Mouse (Mus musculus): ENCODE data around the gene Slc39a2. TPM values are rescaled to one million over a fixed set of nuclear protein-coding genes. Genes with fewer than 3 reads are reported as not detected.
A peak's percentile ranks its signal among the peaks of the same experiment; 100 is the strongest.

Slc39a2 gene
- polyA plus RNA-seq, 1 experiment from 2014 or later = 0.31 TPM

GRCm38 (mm10) chr14:51911301-51911700 lies 18.6 kb downstream of the Slc39a2 start:
- 81% methylated on average over 10 of the region's 10 CpGs for WGBS (ENCODE audit: insufficient replicate concordance)
- H3K36me3 ChIP-seq (ENCODE audit: control insufficient read depth, insufficient read depth, low read length) = peaks cover 5% of the 10 kb centered on the region; the same call in 1 of the 2 replicates
- H3K27me3 ChIP-seq (ENCODE audit: control insufficient read depth, insufficient read depth, low read length) = no peaks in the 10 kb centered on the region
- peaks cover 26% of the 10 kb centered on the region for H3K4me1 ChIP-seq (ENCODE audit: control insufficient read depth, insufficient read depth, low read length)
- peak overlapping the region; percentile 98; the same call in 1 of the 2 replicates for H3K4me2 ChIP-seq
- H3K9me3 ChIP-seq (replicated peaks; ENCODE audit: control insufficient read depth, low read length) = no peaks in the 10 kb centered on the region
- no peak for ATAC-seq (replicated peaks; ENCODE audit: insufficient number of reproducible peaks, low FRiP score, low TSS enrichment)
- H3K4me3 ChIP-seq (ENCODE audit: low read depth, low read length) = no peak overlapping the region
- H3K9ac ChIP-seq (ENCODE audit: low read depth, low read length) = no peak overlapping the region
- H3K27ac ChIP-seq (ENCODE audit: low read depth, low read length) = no peak overlapping the region

GRCm38 (mm10) chr14:51912391-51913061 lies 19.8 kb downstream of the Slc39a2 start:
- Histone ChIP-seq H3K36me3 (ENCODE audit: control insufficient read depth, insufficient read depth, low read length) (peaks cover 5% of the 10 kb centered on the region; the same call in 1 of the 2 replicates), H3K4me1 (ENCODE audit: control insufficient read depth, insufficient read depth, low read length) (peaks cover 16% of the 10 kb centered on the region), H3K4me3 (ENCODE audit: low read depth, low read length) (peak overlapping the region; percentile 69), H3K9me3 (replicated peaks; ENCODE audit: control insufficient read depth, low read length) (no peaks in the 10 kb centered on the region), H3K9ac (ENCODE audit: low read depth, low read length) (peak overlapping the region; percentile 82), H3K27ac (ENCODE audit: low read depth, low read length) (peak overlapping the region; percentile 58), H3K27me3 (ENCODE audit: control insufficient read depth, insufficient read depth, low read length) (no peaks in the 10 kb centered on the region), H3K4me2 (peak overlapping the region; percentile 98)
- WGBS (ENCODE audit: insufficient replicate concordance) = 8% methylated on average over 14 of the region's 14 CpGs
- ATAC-seq (replicated peaks; ENCODE audit: insufficient number of reproducible peaks, low FRiP score, low TSS enrichment) = no peak

GRCm38 (mm10) chr14:51913062-51913959 lies 20.6 kb downstream of the Slc39a2 start:
- Histone ChIP-seq H3K4me2 (peak overlapping the region; percentile 98), H3K4me3 (ENCODE audit: low read depth, low read length) (peak overlapping the region; percentile 69), H3K9me3 (replicated peaks; ENCODE audit: control insufficient read depth, low read length) (no peaks in the 10 kb centered on the region), H3K36me3 (ENCODE audit: control insufficient read depth, insufficient read depth, low read length) (peaks cover 4% of the 10 kb centered on the region; the same call in 1 of the 2 replicates), H3K27ac (ENCODE audit: low read depth, low read length) (peak overlapping the region; percentile 58), H3K27me3 (ENCODE audit: control insufficient read depth, insufficient read depth, low read length) (no peaks in the 10 kb centered on the region), H3K4me1 (ENCODE audit: control insufficient read depth, insufficient read depth, low read length) (peaks cover 15% of the 10 kb centered on the region), H3K9ac (ENCODE audit: low read depth, low read length) (peak overlapping the region; percentile 82)
- ATAC-seq (replicated peaks; ENCODE audit: insufficient number of reproducible peaks, low FRiP score, low TSS enrichment) = peak; percentile 79
- under 1% methylated on average over 56 of the region's 58 CpGs for WGBS (ENCODE audit: insufficient replicate concordance)

- ATAC-seq (replicated peaks; ENCODE audit: insufficient number of reproducible peaks, low FRiP score, low TSS enrichment) = peak; percentile 46
- Histone ChIP-seq H3K4me2 (peak within 1 kb of the TSS; percentile 98), H3K27ac (ENCODE audit: low read depth, low read length) (peak within 1 kb of the TSS; percentile 58), H3K9ac (ENCODE audit: low read depth, low read length) (peak within 1 kb of the TSS; percentile 82), H3K27me3 (ENCODE audit: control insufficient read depth, insufficient read depth, low read length) (no peaks in the 10 kb centered on the region), H3K4me3 (ENCODE audit: low read depth, low read length) (peak within 1 kb of the TSS; percentile 69), H3K9me3 (replicated peaks; ENCODE audit: control insufficient read depth, low read length) (no peaks in the 10 kb centered on the region), H3K36me3 (ENCODE audit: control insufficient read depth, insufficient read depth, low read length) (0 out of 2 replicates have a peak, but pooled peaks cover 2% of the 10 kb centered on the region), H3K4me1 (ENCODE audit: control insufficient read depth, insufficient read depth, low read length) (peaks cover 15% of the 10 kb centered on the region)
- WGBS (ENCODE audit: insufficient replicate concordance) = 4% methylated on average over 22 of the region's 23 CpGs
Observed at GRCm38 (mm10) chr14:51913960-51914762, 21.5 kb downstream of the Slc39a2 start, which contains the start of gene Ndrg2. Gene Ndrg2, minus strand, starts transcription at chr14:51914158.

- Histone ChIP-seq H3K9me3 (replicated peaks; ENCODE audit: control insufficient read depth, low read length) (no peaks in the 10 kb centered on the region), H3K27ac (ENCODE audit: low read depth, low read length) (peak overlapping the region; percentile 58), H3K4me2 (no peak overlapping the region), H3K36me3 (ENCODE audit: control insufficient read depth, insufficient read depth, low read length) (no peaks in the 10 kb centered on the region), H3K9ac (ENCODE audit: low read depth, low read length) (peak overlapping the region; percentile 82; the same call in 1 of the 2 replicates), H3K4me1 (ENCODE audit: control insufficient read depth, insufficient read depth, low read length) (peaks cover 15% of the 10 kb centered on the region), H3K4me3 (ENCODE audit: low read depth, low read length) (no peak overlapping the region), H3K27me3 (ENCODE audit: control insufficient read depth, insufficient read depth, low read length) (no peaks in the 10 kb centered on the region)
- ATAC-seq (replicated peaks; ENCODE audit: insufficient number of reproducible peaks, low FRiP score, low TSS enrichment) = no peak
- 0% methylated on average over 3 of the region's 3 CpGs for WGBS (ENCODE audit: insufficient replicate concordance)
Observed at GRCm38 (mm10) chr14:51915030-51915429, 22.3 kb downstream of the Slc39a2 start.

- no peaks in the 10 kb centered on the region for H3K27me3 ChIP-seq (ENCODE audit: control insufficient read depth, insufficient read depth, low read length)
- H3K4me3 ChIP-seq (ENCODE audit: low read depth, low read length) = no peak overlapping the region
- H3K4me2 ChIP-seq = no peak overlapping the region
- H3K36me3 ChIP-seq (ENCODE audit: control insufficient read depth, insufficient read depth, low read length) = no peaks in the 10 kb centered on the region
- H3K9me3 ChIP-seq (replicated peaks; ENCODE audit: control insufficient read depth, low read length) = no peaks in the 10 kb centered on the region
- no peak overlapping the region for H3K9ac ChIP-seq (ENCODE audit: low read depth, low read length)
- no peak for ATAC-seq (replicated peaks; ENCODE audit: insufficient number of reproducible peaks, low FRiP score, low TSS enrichment)
- WGBS (ENCODE audit: insufficient replicate concordance) = 80% methylated on average over 4 of the region's 4 CpGs
- no peak overlapping the region for H3K27ac ChIP-seq (ENCODE audit: low read depth, low read length)
- peaks cover 16% of the 10 kb centered on the region for H3K4me1 ChIP-seq (ENCODE audit: control insufficient read depth, insufficient read depth, low read length)
Observed at GRCm38 (mm10) chr14:51916539-51916938, 23.9 kb downstream of the Slc39a2 start.

GRCm38 (mm10) chr14:51918125-51918524 lies 25.4 kb downstream of the Slc39a2 start, which contains the start of gene Tppp2:
Gene Tppp2, plus strand, starts transcription at chr14:51918425.
- no peak within 1 kb of the TSS for H3K4me3 ChIP-seq (ENCODE audit: low read depth, low read length)
- no peak for ATAC-seq (replicated peaks; ENCODE audit: insufficient number of reproducible peaks, low FRiP score, low TSS enrichment)
- WGBS (ENCODE audit: insufficient replicate concordance) = 85% methylated on average over 4 of the region's 4 CpGs
- 0 out of 2 replicates have a peak, but pooled peaks cover 2% of the 10 kb centered on the region for H3K27me3 ChIP-seq (ENCODE audit: control insufficient read depth, insufficient read depth, low read length)
- no peaks in the 10 kb centered on the region for H3K9me3 ChIP-seq (replicated peaks; ENCODE audit: control insufficient read depth, low read length)
- no peak within 1 kb of the TSS for H3K27ac ChIP-seq (ENCODE audit: low read depth, low read length)
- no peaks in the 10 kb centered on the region for H3K36me3 ChIP-seq (ENCODE audit: control insufficient read depth, insufficient read depth, low read length)
- peaks cover 17% of the 10 kb centered on the region for H3K4me1 ChIP-seq (ENCODE audit: control insufficient read depth, insufficient read depth, low read length)
- no peak within 1 kb of the TSS for H3K9ac ChIP-seq (ENCODE audit: low read depth, low read length)
- no peak within 1 kb of the TSS for H3K4me2 ChIP-seq

- no peak overlapping the region for H3K9ac ChIP-seq (ENCODE audit: low read depth, low read length)
- H3K4me3 ChIP-seq (ENCODE audit: low read depth, low read length) = no peak overlapping the region
- no peak overlapping the region for H3K4me2 ChIP-seq
- no peak for ATAC-seq (replicated peaks; ENCODE audit: insufficient number of reproducible peaks, low FRiP score, low TSS enrichment)
- H3K36me3 ChIP-seq (ENCODE audit: control insufficient read depth, insufficient read depth, low read length) = no peaks in the 10 kb centered on the region
- no peaks in the 10 kb centered on the region for H3K9me3 ChIP-seq (replicated peaks; ENCODE audit: control insufficient read depth, low read length)
- WGBS (ENCODE audit: insufficient replicate concordance) = 77% methylated on average over 4 of the region's 4 CpGs
- H3K27me3 ChIP-seq (ENCODE audit: control insufficient read depth, insufficient read depth, low read length) = 0 out of 2 replicates have a peak, but pooled peaks cover 2% of the 10 kb centered on the region
- no peak overlapping the region for H3K27ac ChIP-seq (ENCODE audit: low read depth, low read length)
- peaks cover 17% of the 10 kb centered on the region for H3K4me1 ChIP-seq (ENCODE audit: control insufficient read depth, insufficient read depth, low read length)
Observed at GRCm38 (mm10) chr14:51918966-51919365, 26.3 kb downstream of the Slc39a2 start.

Measured in heart, embryonic 11.5 days (tissue).